Mouse (Mus musculus): ENCODE measurements around the gene Ddb1.

Ddb1 gene

GRCm38 (mm10) chr19:10605293-10605900 is at the start of gene Ddb1, which contains the start of gene Tkfc:
Ddb1 (plus strand) TSS chr19:10605327.
Tkfc (minus strand) TSS chr19:10605654.
- DNase-seq (ENCODE audit: low read depth, low spot score), result peak; percentile 99

GRCm38 (mm10) chr19:10555624-10556510 is 49.3 kb upstream of the Ddb1 start, which contains the start of gene Tmem216:
Tmem216 (minus strand) TSS chr19:10556238.
- DNase-seq (ENCODE audit: low read depth, low spot score), result peak; percentile 90

- no peak for DNase-seq (ENCODE audit: low read depth, low spot score)
Observed at GRCm38 (mm10) chr19:10557001-10557400, 48.1 kb upstream of the Ddb1 start.

DNA sequence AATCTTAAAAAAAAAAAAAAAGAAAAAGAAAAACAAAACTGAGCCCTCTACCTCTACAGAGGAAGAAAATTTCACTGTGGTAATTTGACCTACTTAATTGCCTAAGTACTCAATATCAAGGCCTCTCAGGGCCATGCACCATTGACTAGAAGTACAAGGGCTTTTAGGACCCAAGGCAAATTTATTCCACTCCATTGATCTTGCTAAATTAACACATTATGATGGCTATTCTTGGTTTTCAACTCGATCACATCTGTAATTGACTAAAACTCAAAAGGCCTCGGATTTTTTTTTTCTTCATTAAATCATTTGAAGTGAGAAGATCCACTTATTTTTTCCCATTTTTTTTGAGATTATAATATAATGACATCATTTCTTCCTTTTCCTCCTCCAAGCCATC is 47.7 kb upstream of the Ddb1 start:
- no peak for DNase-seq (ENCODE audit: low read depth, low spot score)

DNA sequence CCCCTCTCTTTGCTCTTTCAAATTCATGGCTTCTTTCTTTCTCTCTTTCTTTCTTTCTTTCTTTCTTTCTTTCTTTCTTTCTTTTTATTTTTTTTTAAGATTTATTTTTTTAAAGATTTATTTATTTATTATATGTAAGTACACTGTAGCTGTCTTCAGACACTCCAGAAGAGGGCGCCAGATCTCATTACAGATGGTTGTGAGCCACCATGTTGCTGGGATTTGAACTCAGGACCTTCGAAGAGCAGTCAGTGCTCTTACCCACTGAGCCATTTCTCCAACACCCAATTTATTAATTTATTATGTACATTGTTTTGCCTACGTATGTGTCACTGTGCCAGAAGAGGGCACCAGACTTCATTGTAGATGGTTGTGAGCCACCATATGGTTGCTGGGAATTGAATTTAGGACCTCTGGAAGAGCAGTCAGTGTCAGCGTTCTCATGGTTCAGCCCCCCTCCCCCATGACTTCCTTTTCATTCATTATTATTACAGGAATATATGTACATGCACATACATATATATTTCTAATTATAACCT is 47.2 kb upstream of the Ddb1 start:
- DNase-seq (ENCODE audit: low read depth, low spot score), result peak; percentile 27

- no peak for DNase-seq (ENCODE audit: low read depth, low spot score)
Observed at GRCm38 (mm10) chr19:10560108-10560507, 45.0 kb upstream of the Ddb1 start.

GRCm38 (mm10) chr19:10561558-10562314 is 43.4 kb upstream of the Ddb1 start:
- DNase-seq (ENCODE audit: low read depth, low spot score), result no peak

GRCm38 (mm10) chr19:10562351-10562750 is 42.8 kb upstream of the Ddb1 start:
- DNase-seq (ENCODE audit: low read depth, low spot score), result no peak

- no peak for DNase-seq (ENCODE audit: low read depth, low spot score)
Observed at GRCm38 (mm10) chr19:10564278-10564677, 40.8 kb upstream of the Ddb1 start.

GRCm38 (mm10) chr19:10565217-10565616 is 39.9 kb upstream of the Ddb1 start:
- no peak for DNase-seq (ENCODE audit: low read depth, low spot score)

- DNase-seq (ENCODE audit: low read depth, low spot score), result no peak
Observed at GRCm38 (mm10) chr19:10569627-10570026, 35.5 kb upstream of the Ddb1 start.

GRCm38 (mm10) chr19:10576690-10577561 is 28.2 kb upstream of the Ddb1 start, which contains the start of the genes Cyb561a3 and Tmem138:
Cyb561a3 (plus strand) TSS chr19:10577172.
Tmem138 (minus strand) TSS chr19:10577362.
- peak; percentile 96 for DNase-seq (ENCODE audit: low read depth, low spot score)

- DNase-seq (ENCODE audit: low read depth, low spot score), result no peak
Observed at GRCm38 (mm10) chr19:10580102-10580501, 25.0 kb upstream of the Ddb1 start.

GRCm38 (mm10) chr19:10580761-10581160 is 24.4 kb upstream of the Ddb1 start:
- no peak for DNase-seq (ENCODE audit: low read depth, low spot score)

DNA sequence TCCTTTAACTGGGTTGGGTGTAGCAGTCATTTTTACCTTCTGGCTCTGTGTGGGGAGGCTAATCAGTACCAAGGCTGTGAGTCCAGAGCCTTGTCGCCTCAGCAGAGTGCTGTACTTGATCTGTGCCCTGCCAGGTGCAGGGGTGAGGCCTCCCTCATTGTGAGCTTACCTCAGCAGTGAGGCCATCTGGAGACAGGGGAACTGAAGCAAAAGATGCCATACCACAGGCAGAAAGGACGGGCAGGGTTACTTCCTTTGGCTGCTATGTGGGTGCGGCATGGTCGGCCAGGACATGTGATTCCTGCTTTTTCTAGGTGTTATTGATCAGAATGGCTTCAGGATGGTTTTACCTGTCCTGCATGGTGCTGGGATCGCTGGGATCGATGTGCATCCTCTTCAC is 23.1 kb upstream of the Ddb1 start:
- DNase-seq (ENCODE audit: low read depth, low spot score), result no peak

DNA sequence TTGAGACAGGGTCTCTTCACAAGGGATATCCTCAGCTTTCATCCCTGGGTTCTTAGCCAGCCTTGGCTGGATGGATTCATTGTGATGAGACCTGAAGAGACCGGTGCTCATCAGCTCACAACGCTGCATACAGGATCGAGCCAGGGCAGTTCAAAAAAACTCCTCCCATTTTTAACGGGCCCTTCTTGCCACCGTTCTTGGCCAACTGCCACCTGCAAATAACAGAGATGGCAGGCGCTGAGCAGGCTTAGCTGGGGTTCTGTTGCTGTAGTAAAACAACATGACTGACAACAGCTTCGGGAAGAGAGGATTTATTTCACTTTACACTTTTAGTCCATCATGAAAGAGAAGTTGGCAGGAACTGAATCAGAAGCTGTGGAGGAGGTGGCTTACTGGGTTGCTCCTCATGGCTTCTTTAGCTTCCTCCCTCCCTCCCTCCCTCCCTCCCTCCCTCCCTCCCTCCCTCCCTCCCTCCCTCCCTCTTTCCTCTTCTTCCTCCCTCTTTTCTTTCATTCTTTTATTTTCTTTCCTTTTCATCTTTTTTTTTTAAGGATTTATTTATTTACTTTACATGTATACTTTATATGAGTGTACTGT is 21.5 kb upstream of the Ddb1 start:
- DNase-seq (ENCODE audit: low read depth, low spot score), result no peak

GRCm38 (mm10) chr19:10585112-10585511 is 20.0 kb upstream of the Ddb1 start:
- DNase-seq (ENCODE audit: low read depth, low spot score), result no peak

DNA sequence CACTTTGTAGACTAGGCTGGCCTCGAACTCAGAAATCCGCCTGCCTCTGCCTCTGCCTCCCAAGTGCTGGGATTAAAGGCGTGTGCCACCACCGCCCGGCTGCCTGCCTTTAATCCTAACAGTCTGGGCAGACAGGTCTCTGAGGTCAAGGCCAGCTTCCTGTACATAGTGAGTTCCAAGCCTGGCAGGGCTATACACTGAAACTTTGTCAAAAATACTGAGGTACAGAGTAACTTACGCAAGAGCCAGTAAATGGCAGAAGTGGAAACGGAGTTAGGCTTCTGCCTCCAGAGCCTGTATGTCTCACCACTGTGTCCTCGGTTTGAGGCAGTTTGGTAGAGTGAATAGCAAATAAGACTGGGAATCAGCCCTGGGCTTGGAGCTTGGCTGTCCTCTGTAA is 17.9 kb upstream of the Ddb1 start:
- no peak for DNase-seq (ENCODE audit: low read depth, low spot score)

DNA sequence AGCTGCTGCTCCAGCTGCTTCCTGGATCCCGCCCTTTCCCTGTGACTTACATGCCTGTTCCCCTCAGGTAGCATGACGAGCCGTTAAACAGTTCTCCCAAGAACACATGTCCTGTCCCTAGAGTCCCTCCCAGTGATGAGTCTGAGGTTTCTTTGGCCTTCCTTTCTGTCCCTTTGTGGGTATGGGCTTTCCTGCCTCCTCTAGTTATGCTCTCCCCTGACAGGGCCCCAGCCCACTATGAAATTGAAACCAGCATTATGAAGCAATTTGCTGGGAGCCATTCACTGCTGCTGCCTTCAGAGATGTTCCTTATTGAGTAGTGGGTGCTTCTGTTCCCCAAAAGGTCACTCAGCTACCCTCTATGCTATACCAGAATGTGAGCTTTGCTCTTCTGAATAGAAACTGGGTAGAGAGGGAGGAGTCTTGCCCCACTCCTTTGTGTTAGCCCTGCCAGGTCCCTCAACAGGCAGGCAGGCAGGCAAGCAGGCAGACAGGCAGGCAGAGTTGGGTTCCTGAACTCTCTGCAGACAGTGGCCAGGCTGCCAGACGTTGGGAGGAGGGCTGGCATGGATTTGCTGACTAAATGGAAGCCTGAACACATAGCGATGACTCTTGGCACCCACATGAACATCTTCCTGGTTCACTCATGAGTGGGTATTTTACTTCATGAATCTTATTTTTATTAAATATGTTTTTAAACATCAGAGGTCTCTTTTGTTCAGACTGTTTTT is 15.8 kb upstream of the Ddb1 start:
- no peak for DNase-seq (ENCODE audit: low read depth, low spot score)

GRCm38 (mm10) chr19:10590301-10590700 is 14.8 kb upstream of the Ddb1 start:
- no peak for DNase-seq (ENCODE audit: low read depth, low spot score)

Measured in CD4-positive, CD25-positive, alpha-beta regulatory T cell, adult 2 months (primary cell).